Mouse (Mus musculus) liver, postnatal 0 days (tissue): ENCODE results near the gene Bbx. TPM values are rescaled to one million over a fixed set of nuclear protein-coding genes. Genes with fewer than 3 reads are reported as not detected.

Experiments
- ATAC-seq: fragments of 200-750 bp; cut with Nextera tagmentation; 2 replicates; pipeline ENCODE4 v1.8.0; 2017; ENCODE audit warnings: mild to moderate bottlenecking, moderate library complexity
- DNase-seq: peaks from one replicate; pipeline ENCODE4 v3.0.0-alpha.2; 2016
- H3K27ac ChIP-seq: fragments of 300-500 bp; sonication (generic); 2 replicates; pipeline ENCODE4 v1.5.1; 2014; ENCODE audit warnings: antibody characterized with exemption, moderate library complexity, mild to moderate bottlenecking, low read depth
- H3K27me3 ChIP-seq: fragments of 300-500 bp; sonication (generic); 2 replicates; pipeline ENCODE4 v1.6.1; 2014; ENCODE audit warnings: low read length, control low read depth, mixed read lengths; ENCODE audit not compliant: insufficient read depth
- H3K36me3 ChIP-seq: fragments of 300-500 bp; sonication (generic); replicated peaks from 2 replicates; pipeline ENCODE4 v1.6.1; 2014; ENCODE audit warnings: mild to moderate bottlenecking, control low read depth, low read length, moderate library complexity, mixed read lengths; ENCODE audit not compliant: insufficient read depth
- H3K4me1 ChIP-seq: fragments of 300-500 bp; sonication (generic); 2 replicates; pipeline ENCODE4 v1.6.1; 2014; ENCODE audit warnings: antibody characterized with exemption, mild to moderate bottlenecking, control low read depth; ENCODE audit not compliant: insufficient read depth
- H3K4me2 ChIP-seq: fragments of 300-500 bp; sonication (generic); 2 replicates; pipeline ENCODE4 v1.6.1; 2014; ENCODE audit warnings: low read depth, mild to moderate bottlenecking, low read length, moderate library complexity, mixed read lengths
- H3K4me3 ChIP-seq: fragments of 300-500 bp; sonication (generic); 2 replicates; pipeline ENCODE4 v1.5.1; 2014; ENCODE audit warnings: low read depth, low read length
- H3K9ac ChIP-seq: fragments of 300-500 bp; sonication (generic); replicated peaks from 2 replicates; pipeline ENCODE4 v1.6.1; 2014; ENCODE audit warnings: mild to moderate bottlenecking, moderate library complexity
- H3K9me3 ChIP-seq: fragments of 300-500 bp; sonication (generic); 2 replicates; pipeline ENCODE4 v1.6.1; 2016; ENCODE audit warnings: mild to moderate bottlenecking, control low read depth, low read length, mixed read lengths
- CTCF ChIP-seq: sonication (generic); IDR thresholded peaks from 2 replicates; pipeline ENCODE4 v1.5.1; 2016; ENCODE audit warnings: antibody characterized with exemption, low read depth
- EP300 ChIP-seq: IDR thresholded peaks from 2 replicates; pipeline ENCODE4 v1.6.1; 2016; ENCODE audit warnings: antibody characterized with exemption, low read depth, mild to moderate bottlenecking
- whole genome bisulfite sequencing: fragments of 180-500 bp; shearing (Covaris S2); extraction: QIAGEN DNeasy Blood & Tissue Kit; methylation state at CpG from one replicate; pipeline ENCODE4 v1.1.7; 2014; ENCODE audit not compliant: insufficient replicate concordance; 5-methylcytosine and 5-hydroxymethylcytosine counted together
- polyA plus RNA-seq: library from polyadenylated mRNA; unstranded; fragments of >200 nt; fragmentation: Nextera tagmentation; extraction: Ambion mirVana; gene quantifications from 2 replicates; pipeline ENCODE4 v1.2.1, GENCODE M21; 2015

The Bbx gene
- polyA plus RNA-seq, 1 experiment from 2014 or later, result 7.9 TPM

- Histone ChIP-seq H3K27ac (no peak overlapping the region), H3K36me3 (peaks cover 3% of the 10 kb centered on the region), H3K4me3 (no peak overlapping the region), H3K9me3 (no peaks in the 10 kb centered on the region), H3K4me2 (no peak overlapping the region), H3K4me1 (no peaks in the 10 kb centered on the region), H3K27me3 (no peaks in the 10 kb centered on the region), H3K9ac (no peak overlapping the region)
- ATAC-seq (no peak), DNase-seq (no peak)
- TF ChIP-seq EP300, result no peak
- TF ChIP-seq CTCF, result no peak
- 80% methylated on average over 8 of the region's 8 CpGs for WGBS
Observed at GRCm38 (mm10) chr16:50220734-50221501, 211.3 kb downstream of the Bbx start.

- no peak overlapping the region for H3K4me3 ChIP-seq
- H3K9ac ChIP-seq, result no peak overlapping the region
- no peak for DNase-seq
- no peaks in the 10 kb centered on the region for H3K27me3 ChIP-seq
- no peak overlapping the region for H3K4me2 ChIP-seq
- H3K4me1 ChIP-seq, result no peaks in the 10 kb centered on the region
- H3K27ac ChIP-seq, result no peak overlapping the region
- TF ChIP-seq CTCF (peak; percentile 29; the same call in 1 of the 2 replicates), EP300 (no peak)
- ATAC-seq, result no peak
- H3K36me3 ChIP-seq, result no peaks in the 10 kb centered on the region; the same call in 1 of the 2 replicates
- no peaks in the 10 kb centered on the region for H3K9me3 ChIP-seq
Observed at GRCm38 (mm10) chr16:50217084-50217483, 215.1 kb downstream of the Bbx start.

GRCm38 (mm10) chr16:50211727-50212126, 220.5 kb downstream of the Bbx start:
- no peak for TF ChIP-seq CTCF
- TF ChIP-seq EP300, result no peak
- no peaks in the 10 kb centered on the region for H3K9me3 ChIP-seq
- no peak overlapping the region for H3K4me2 ChIP-seq
- no peak for DNase-seq
- H3K27me3 ChIP-seq, result no peaks in the 10 kb centered on the region
- no peak overlapping the region for H3K9ac ChIP-seq
- ATAC-seq, result no peak
- WGBS, result 85% methylated on average over 4 of the region's 4 CpGs
- no peaks in the 10 kb centered on the region for H3K36me3 ChIP-seq
- no peak overlapping the region for H3K27ac ChIP-seq
- no peaks in the 10 kb centered on the region for H3K4me1 ChIP-seq
- no peak overlapping the region for H3K4me3 ChIP-seq

- no peak for TF ChIP-seq EP300
- TF ChIP-seq CTCF, result no peak
- DNase-seq (no peak), ATAC-seq (no peak)
- Histone ChIP-seq H3K4me1 (no peaks in the 10 kb centered on the region), H3K9me3 (no peaks in the 10 kb centered on the region), H3K4me3 (no peak overlapping the region), H3K4me2 (no peak overlapping the region), H3K9ac (no peak overlapping the region), H3K27me3 (no peaks in the 10 kb centered on the region), H3K27ac (no peak overlapping the region), H3K36me3 (no peaks in the 10 kb centered on the region)
- WGBS, result 82% methylated on average over 6 of the region's 6 CpGs
Observed at GRCm38 (mm10) chr16:50211231-50211630, 221.0 kb downstream of the Bbx start.

- Histone ChIP-seq H3K36me3 (no peaks in the 10 kb centered on the region), H3K27me3 (no peaks in the 10 kb centered on the region), H3K9ac (no peak overlapping the region), H3K9me3 (no peaks in the 10 kb centered on the region), H3K4me3 (no peak overlapping the region), H3K27ac (no peak overlapping the region), H3K4me1 (no peaks in the 10 kb centered on the region), H3K4me2 (no peak overlapping the region)
- DNase-seq, result no peak
- no peak for ATAC-seq
- WGBS, result 88% methylated on average over 2 of the region's 2 CpGs
- TF ChIP-seq EP300, result no peak
- TF ChIP-seq CTCF, result no peak
Observed at GRCm38 (mm10) chr16:50210742-50211141, 221.4 kb downstream of the Bbx start.

GRCm38 (mm10) chr16:50204944-50205343, 227.2 kb downstream of the Bbx start:
- Histone ChIP-seq H3K4me1 (no peaks in the 10 kb centered on the region), H3K27ac (no peak overlapping the region), H3K27me3 (no peaks in the 10 kb centered on the region), H3K4me2 (no peak overlapping the region), H3K9ac (no peak overlapping the region), H3K9me3 (no peaks in the 10 kb centered on the region), H3K36me3 (peaks cover 7% of the 10 kb centered on the region), H3K4me3 (no peak overlapping the region)
- DNase-seq (no peak), ATAC-seq (no peak)
- 49% methylated on average over 3 of the region's 3 CpGs for WGBS
- TF ChIP-seq EP300, result no peak
- TF ChIP-seq CTCF, result no peak
